Comparison of ENCODE assay signal across 11 mouse cellular contexts in genomic region chr19:44299902-44300301, GRCm38 (mm10). TPM values are rescaled to one million over a fixed set of nuclear protein-coding genes. Genes with fewer than 3 reads are reported as not detected.
A peak's percentile ranks its signal among the peaks of the same experiment; 100 is the strongest.
DNase-seq lines count a peak whose midpoint lies in the region; ATAC-seq and TF ChIP-seq lines count a peak whose summit lies in the region.
"Had no signal": no experiment of that assay in that cellular context is flagged by ENCODE, and none has a peak within 500 bp of the region (broad histone marks: within the 10 kb centered on the region; RNA-seq: fewer than 3 reads in every experiment).

No protein-coding gene starts in this region.

- H3K4me2 ChIP-seq in neural tube, embryonic 11.5 days (ENCODE audit: low read depth) = no peak overlapping the region
- H3K4me2 ChIP-seq in hindbrain, embryonic 13.5 days = peak overlapping the region; percentile 96
- peak overlapping the region; percentile 38; the same call in 1 of the 2 replicates for H3K4me2 ChIP-seq in liver, postnatal 0 days (ENCODE audit: low read depth, low read length)
- H3K4me2 ChIP-seq in kidney, embryonic 16.5 days (replicated peaks; ENCODE audit: low read depth, low read length) = no peak overlapping the region

- WGBS in neural tube, embryonic 11.5 days = 88% methylated on average over 6 of the region's 6 CpGs
- 79% methylated on average over 6 of the region's 6 CpGs for WGBS in hindbrain, embryonic 13.5 days
- WGBS in liver, postnatal 0 days (ENCODE audit: insufficient replicate concordance) = 44% methylated on average over 6 of the region's 6 CpGs
- WGBS in kidney, embryonic 16.5 days = 75% methylated on average over 6 of the region's 6 CpGs

- TF ChIP-seq CTCF in liver, postnatal 0 days (IDR thresholded peaks at IDR 0.05; ENCODE audit: low read depth) = no peak

- peaks cover 39% of the 10 kb centered on the region for H3K4me1 ChIP-seq in neural tube, embryonic 11.5 days (ENCODE audit: control insufficient read depth, insufficient read depth, low read length)
- peaks cover 83% of the 10 kb centered on the region for H3K4me1 ChIP-seq in hindbrain, embryonic 13.5 days (replicated peaks)
- peaks cover 51% of the 10 kb centered on the region for H3K4me1 ChIP-seq in liver, postnatal 0 days (ENCODE audit: insufficient read depth)
- H3K4me1 ChIP-seq in kidney, embryonic 16.5 days (ENCODE audit: insufficient read depth, low read length) = peaks cover 75% of the 10 kb centered on the region

- peaks cover 71% of the 10 kb centered on the region for H3K36me3 ChIP-seq in neural tube, embryonic 11.5 days (ENCODE audit: control insufficient read depth, insufficient read depth, low read length)
- peaks cover 92% of the 10 kb centered on the region for H3K36me3 ChIP-seq in hindbrain, embryonic 13.5 days
- peaks cover 64% of the 10 kb centered on the region for H3K36me3 ChIP-seq in liver, postnatal 0 days (replicated peaks; ENCODE audit: insufficient read depth, low read length)
- peaks cover 76% of the 10 kb centered on the region for H3K36me3 ChIP-seq in kidney, embryonic 16.5 days (ENCODE audit: insufficient read depth, low read length)

- H3K4me3 ChIP-seq in neural tube, embryonic 11.5 days (ENCODE audit: low read depth, low read length) = peak overlapping the region; percentile 1; the same call in 1 of the 2 replicates
- H3K4me3 ChIP-seq in hindbrain, embryonic 13.5 days = peak overlapping the region; percentile 11; the same call in 1 of the 2 replicates
- H3K4me3 ChIP-seq in liver, postnatal 0 days (ENCODE audit: low read depth, low read length) = no peak overlapping the region
- no peak overlapping the region for H3K4me3 ChIP-seq in kidney, embryonic 16.5 days (ENCODE audit: low read length)

- H3K27me3 ChIP-seq in neural tube, embryonic 11.5 days (ENCODE audit: control insufficient read depth, insufficient read depth, low read length) = no peaks in the 10 kb centered on the region
- H3K27me3 ChIP-seq in hindbrain, embryonic 13.5 days = no peaks in the 10 kb centered on the region
- no peaks in the 10 kb centered on the region for H3K27me3 ChIP-seq in liver, postnatal 0 days (ENCODE audit: insufficient read depth, low read length)
- no peaks in the 10 kb centered on the region for H3K27me3 ChIP-seq in kidney, embryonic 16.5 days (ENCODE audit: insufficient read depth, low read length)

- no peaks in the 10 kb centered on the region for H3K9me3 ChIP-seq in neural tube, embryonic 11.5 days (ENCODE audit: control insufficient read depth, low read length)
- H3K9me3 ChIP-seq in hindbrain, embryonic 13.5 days = no peaks in the 10 kb centered on the region
- H3K9me3 ChIP-seq in liver, postnatal 0 days (ENCODE audit: low read length) = no peaks in the 10 kb centered on the region
- no peaks in the 10 kb centered on the region for H3K9me3 ChIP-seq in kidney, embryonic 16.5 days (ENCODE audit: low read length)

- peak; percentile 50; the same call in 1 of the 2 replicates for TF ChIP-seq EP300 in liver, postnatal 0 days (IDR thresholded peaks at IDR 0.05; ENCODE audit: low read depth)

- no peak for ATAC-seq in neural tube, embryonic 11.5 days (ENCODE audit: insufficient read depth, low FRiP score, low TSS enrichment)
- ATAC-seq in hindbrain, embryonic 13.5 days (ENCODE audit: low FRiP score) = no peak
- no peak for ATAC-seq in liver, postnatal 0 days
- ATAC-seq in granulocyte monocyte progenitor cell, adult 5-6 weeks (replicated peaks; ENCODE audit: poor library complexity, severe bottlenecking) = no peak
- ATAC-seq in kidney, embryonic 16.5 days (ENCODE audit: low FRiP score, low TSS enrichment) = no peak

- no peak for DNase-seq in neural tube, embryonic 11.5 days (ENCODE audit: low spot score)
- no peak for DNase-seq in neural tube, embryonic 10.5 days (ENCODE audit: extremely low spot score, low spot score)
- no peak for DNase-seq in liver, postnatal 0 days
- DNase-seq in right cerebral cortex, postnatal 4 days = no peak
- no peak for DNase-seq in adrenal gland, postnatal 36 days
- DNase-seq: cerebellum, adult 9-11 months; heart, adult 11 months had no signal

- H3K27ac ChIP-seq in neural tube, embryonic 11.5 days (ENCODE audit: low read depth, low read length) = no peak overlapping the region
- H3K27ac ChIP-seq in hindbrain, embryonic 13.5 days = peak overlapping the region; percentile 30; the same call in 1 of the 2 replicates
- H3K27ac ChIP-seq in liver, postnatal 0 days (ENCODE audit: low read depth) = no peak overlapping the region
- H3K27ac ChIP-seq in kidney, embryonic 16.5 days (ENCODE audit: low read length) = no peak overlapping the region

- no peak overlapping the region for H3K9ac ChIP-seq in neural tube, embryonic 11.5 days (ENCODE audit: low read length)
- peak overlapping the region; percentile 30 for H3K9ac ChIP-seq in hindbrain, embryonic 13.5 days
- 0 out of 2 replicates have a peak overlapping the region, but pooled peaks have one; percentile 28 for H3K9ac ChIP-seq in liver, postnatal 0 days (replicated peaks)
- H3K9ac ChIP-seq in kidney, embryonic 16.5 days (replicated peaks; ENCODE audit: low read length) = no peak overlapping the region

RNA-seq across cellular contexts. Expression of gene Scd2, which starts 6.4 kb away (rescaled TPM):
- polyA plus RNA-seq in neural tube, embryonic 11.5 days (2014; fragmentation: Nextera tagmentation; extraction: Ambion mirVana) = 413 and 424 TPM in 2 replicates
- 246 and 249 TPM in 2 replicates for polyA plus RNA-seq in hindbrain, embryonic 13.5 days (2015; fragmentation: Nextera tagmentation; extraction: Ambion mirVana)
- polyA plus RNA-seq in liver, postnatal 0 days (2015; fragmentation: Nextera tagmentation; extraction: Ambion mirVana) = 5.9 and 6.2 TPM in 2 replicates
- total RNA-seq in granulocyte monocyte progenitor cell, adult 5-6 weeks (2014; fragmentation: Nextera tagmentation) = 91.6 and 93.4 TPM in 2 replicates
- total RNA-seq in granulocyte monocyte progenitor cell, adult 5-6 weeks (2017) = 108 and 109 TPM in 2 replicates
- 178 and 193 TPM in 2 replicates for polyA plus RNA-seq in kidney, embryonic 16.5 days (2015; fragmentation: Nextera tagmentation; extraction: Ambion mirVana)
- 100 to 1,000 TPM; 596 to 993 TPM for total RNA-seq in adrenal gland, postnatal 36 days (2021)

RNA-seq across cellular contexts. Expression of gene Scd4, which starts 33.0 kb away (rescaled TPM):
- polyA plus RNA-seq in neural tube, embryonic 11.5 days (2014; fragmentation: Nextera tagmentation; extraction: Ambion mirVana) = not detected in 2 replicates
- polyA plus RNA-seq in hindbrain, embryonic 13.5 days (2015; fragmentation: Nextera tagmentation; extraction: Ambion mirVana) = 0.09 and 0.19 TPM in 2 replicates
- not detected in 2 replicates for polyA plus RNA-seq in liver, postnatal 0 days (2015; fragmentation: Nextera tagmentation; extraction: Ambion mirVana)
- not detected in 2 replicates for total RNA-seq in granulocyte monocyte progenitor cell, adult 5-6 weeks (2014; fragmentation: Nextera tagmentation)
- 0.22 TPM in 1 of 2 replicates, not detected in the other for total RNA-seq in granulocyte monocyte progenitor cell, adult 5-6 weeks (2017)
- 0.12 and 0.17 TPM in 2 replicates for polyA plus RNA-seq in kidney, embryonic 16.5 days (2015; fragmentation: Nextera tagmentation; extraction: Ambion mirVana)
- 1 to 10 TPM; 5.1 to 8.5 TPM for total RNA-seq in adrenal gland, postnatal 36 days (2021)
- polyA plus RNA-seq: limb, embryonic 11.5 days had no signal

Comparison
In these comparisons a context has a peak if more than half of its experiments do, and no peak if none do; other contexts are left out.
1. H3K4me2 ChIP-seq: peak in hindbrain, embryonic 13.5 days (single experiment) and liver, postnatal 0 days (single experiment); none in neural tube, embryonic 11.5 days (single experiment) and kidney, embryonic 16.5 days (single experiment).
2. H3K4me3 ChIP-seq: peak in neural tube, embryonic 11.5 days (single experiment) and hindbrain, embryonic 13.5 days (single experiment); none in liver, postnatal 0 days (single experiment) and kidney, embryonic 16.5 days (single experiment).
3. H3K9ac ChIP-seq: peak in hindbrain, embryonic 13.5 days (single experiment) and liver, postnatal 0 days (single experiment); none in neural tube, embryonic 11.5 days (single experiment) and kidney, embryonic 16.5 days (single experiment).
4. RNA of gene Scd2, which starts 6.4 kb away (polyA plus RNA-seq): 413 to 424 TPM in neural tube, embryonic 11.5 days, 246 to 249 TPM in hindbrain, embryonic 13.5 days and 178 to 193 TPM in kidney, embryonic 16.5 days; 5.9 to 6.2 TPM in liver, postnatal 0 days; every median in the first group is over 10 times any median in the second.